Mouse (Mus musculus) cerebellum, postnatal 25 days (tissue): ENCODE results near the gene Adam1b.

Experiments
- DNase-seq, 2 experiments: peaks; one replicate each; pipeline ENCODE4 v3.0.0; 2021; ENCODE audit warnings: mixed read lengths in 2 of 2

The Adam1b gene

GRCm38 (mm10) chr5:121484801-121485200, 18.4 kb downstream of the Adam1b start:
- no peak for DNase-seq

GRCm38 (mm10) chr5:121477680-121478079, 25.6 kb downstream of the Adam1b start:
- DNase-seq: peak in 1 of 2 experiments; percentile 52

- no peak for DNase-seq
Measured at GRCm38 (mm10) chr5:121476040-121476439, 27.2 kb downstream of the Adam1b start.

- DNase-seq: no peak
Measured at GRCm38 (mm10) chr5:121474610-121475009, 28.6 kb downstream of the Adam1b start.

GRCm38 (mm10) chr5:121472411-121472810, 30.8 kb downstream of the Adam1b start:
- no peak for DNase-seq

- no peak for DNase-seq
Measured at GRCm38 (mm10) chr5:121469566-121469965, 33.7 kb downstream of the Adam1b start.

GRCm38 (mm10) chr5:121463601-121464250, 39.5 kb downstream of the Adam1b start:
- DNase-seq: no peak

GRCm38 (mm10) chr5:121462967-121463366, 40.3 kb downstream of the Adam1b start:
- DNase-seq: no peak

GRCm38 (mm10) chr5:121462171-121462502, 41.1 kb downstream of the Adam1b start:
- DNase-seq: no peak

GRCm38 (mm10) chr5:121461339-121462170, 41.7 kb downstream of the Adam1b start:
- no peak for DNase-seq

GRCm38 (mm10) chr5:121455510-121456265, 47.5 kb downstream of the Adam1b start:
- DNase-seq: no peak

GRCm38 (mm10) chr5:121454503-121454782, 48.8 kb downstream of the Adam1b start:
- no peak for DNase-seq

GRCm38 (mm10) chr5:121453743-121454502, 49.3 kb downstream of the Adam1b start:
- DNase-seq: no peak

- peak; percentile 66 to 72 for DNase-seq
Measured at GRCm38 (mm10) chr5:121452906-121453305, 50.3 kb downstream of the Adam1b start.

GRCm38 (mm10) chr5:121452026-121452869, 51.0 kb downstream of the Adam1b start, which contains the start of gene Erp29:
Erp29 (minus strand) TSS chr5:121452506.
- DNase-seq: peak; percentile 99 to 100

- DNase-seq: peak in 1 of 2 experiments; percentile 70
Measured at GRCm38 (mm10) chr5:121451644-121452025, 51.6 kb downstream of the Adam1b start, which contains the start of gene Tmem116. Tmem116 (plus strand) TSS chr5:121451893.

GRCm38 (mm10) chr5:121451203-121451602, 52.0 kb downstream of the Adam1b start:
- no peak for DNase-seq

GRCm38 (mm10) chr5:121450476-121450875, 52.8 kb downstream of the Adam1b start:
- no peak for DNase-seq
